Mouse (Mus musculus) T-helper 2 cell (primary cell): ENCODE measurements at regions not wholly inside any gene's neighbourhood (a gene's known extent, or its start where the extent isn't known, plus 50 kb on each side); places are given as distances from the start of the nearest gene placed in this dataset.

Experiments
- in situ Hi-C: fragments of 300-600 bp; cut with MboI, MseI; formaldehyde crosslinking; loops from one replicate; pipeline ENCODE4 v1.15.1; 2025; ENCODE audit warnings: high pct_unique_total_duplicates

- in situ Hi-C loops: loop anchor here (10.0 kb wide), 1 partner anchor 395 kb away; no protein-coding TSS in a partner anchor
These were observed 61.5 kb upstream of the Prdm1 start for GRCm38 (mm10) chr10:44589842-44590241.

GRCm38 (mm10) chr10:44589352-44589751 is 61.1 kb upstream of the Prdm1 start:
- in situ Hi-C loops: loop anchor here (10.0 kb wide), 1 partner anchor 395 kb away; no protein-coding TSS in a partner anchor

- in situ Hi-C loops: loop anchor here (10.0 kb wide), 1 partner anchor 402 kb away; no protein-coding TSS in a partner anchor
These were observed 54.4 kb upstream of the Prdm1 start for GRCm38 (mm10) chr10:44582736-44583135.
